Mouse (Mus musculus): ENCODE results near the gene Gm45837.

Gene Gm45837

GRCm38 (mm10) chr7:101501236-101501635 is 90.5 kb downstream of the Gm45837 start:
- DNase-seq (ENCODE audit: low spot score in 2 of 2): no peak

DNA sequence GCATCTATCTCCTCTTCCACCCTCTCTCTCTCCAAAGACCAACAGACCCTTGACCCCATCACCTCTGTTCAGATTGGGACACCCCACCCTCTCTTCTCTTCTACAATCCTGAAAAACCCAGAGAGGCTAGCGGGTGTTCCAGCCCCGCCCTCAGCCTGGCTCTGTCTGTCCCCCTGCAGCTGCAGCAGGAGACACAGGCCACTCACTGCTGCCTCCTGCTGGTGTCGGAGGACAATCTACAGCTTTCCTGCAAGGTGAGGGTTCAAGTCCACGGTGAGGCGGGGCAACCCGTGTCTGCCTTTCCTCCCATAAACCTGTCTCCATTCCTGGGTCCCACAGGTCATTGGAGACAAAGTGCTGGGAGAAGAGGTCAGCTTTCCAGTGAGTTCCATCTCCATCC is 91.0 kb downstream of the Gm45837 start:
- peak in 1 of 2 experiments; percentile 34 for DNase-seq (ENCODE audit: low spot score in 2 of 2)

DNA sequence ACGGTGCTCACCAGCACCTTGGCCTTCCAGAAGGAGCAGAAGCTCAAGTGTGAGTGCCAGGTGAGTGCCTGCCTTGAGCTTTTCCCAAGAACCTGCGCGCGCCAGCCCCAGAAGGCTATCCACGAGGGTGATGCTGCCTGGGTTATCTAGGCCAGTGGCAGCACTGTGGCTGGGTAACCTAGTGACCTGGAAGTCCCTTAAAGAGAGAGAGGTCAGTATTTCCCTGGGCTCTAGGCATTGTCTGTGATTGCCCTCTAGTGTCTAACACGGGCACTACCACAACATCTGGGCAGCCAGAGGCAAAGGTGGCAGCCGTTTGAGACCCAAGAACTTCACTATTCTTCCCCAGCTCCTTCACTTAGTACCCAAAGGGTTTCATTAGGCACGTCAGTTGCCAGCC is 92.7 kb downstream of the Gm45837 start:
- DNase-seq (ENCODE audit: low spot score in 2 of 2): peak; percentile 56 to 78

DNA sequence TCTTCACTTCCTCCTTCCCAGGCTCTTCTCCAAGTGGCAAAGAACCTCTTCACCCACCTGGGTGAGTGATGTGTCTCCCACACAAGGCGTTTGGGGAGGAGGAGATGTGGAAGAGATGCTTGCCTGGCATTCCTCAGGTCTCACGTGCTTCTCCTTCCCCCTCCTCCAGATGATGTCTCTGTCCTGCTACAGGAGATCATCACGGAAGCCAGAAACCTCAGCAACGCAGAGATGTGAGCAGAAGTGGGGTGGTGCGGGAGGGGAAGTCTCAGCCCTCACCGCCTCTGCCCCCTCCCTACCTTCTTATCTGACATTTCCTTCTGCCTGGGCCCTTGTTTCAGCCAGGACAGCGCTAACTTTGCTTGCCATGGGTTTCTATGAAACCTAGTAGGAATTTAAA is 93.1 kb downstream of the Gm45837 start:
- DNase-seq (ENCODE audit: low spot score in 2 of 2): no peak

DNA sequence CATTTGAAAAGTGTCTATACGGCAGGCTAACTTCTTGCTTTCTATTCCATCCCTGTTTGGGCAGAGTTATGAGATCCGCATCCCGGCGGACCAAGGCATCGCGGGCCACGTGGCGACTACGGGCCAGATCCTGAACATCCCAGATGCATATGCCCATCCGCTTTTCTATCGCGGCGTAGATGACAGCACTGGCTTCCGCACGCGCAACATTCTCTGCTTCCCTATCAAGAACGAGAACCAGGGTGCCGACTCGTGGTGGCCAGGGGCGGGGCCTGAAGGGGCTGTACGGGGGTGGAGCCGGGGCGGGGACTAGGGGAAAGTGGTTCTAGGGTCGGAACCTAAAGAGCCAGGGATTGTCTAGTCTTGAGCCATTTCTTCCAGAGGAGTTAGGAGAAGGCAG is 93.8 kb downstream of the Gm45837 start:
- DNase-seq (ENCODE audit: low spot score in 2 of 2): peak; percentile 44 to 71

- no peak for DNase-seq (ENCODE audit: low spot score in 2 of 2)
Measured at GRCm38 (mm10) chr7:101509212-101509611, 98.5 kb downstream of the Gm45837 start.

DNA sequence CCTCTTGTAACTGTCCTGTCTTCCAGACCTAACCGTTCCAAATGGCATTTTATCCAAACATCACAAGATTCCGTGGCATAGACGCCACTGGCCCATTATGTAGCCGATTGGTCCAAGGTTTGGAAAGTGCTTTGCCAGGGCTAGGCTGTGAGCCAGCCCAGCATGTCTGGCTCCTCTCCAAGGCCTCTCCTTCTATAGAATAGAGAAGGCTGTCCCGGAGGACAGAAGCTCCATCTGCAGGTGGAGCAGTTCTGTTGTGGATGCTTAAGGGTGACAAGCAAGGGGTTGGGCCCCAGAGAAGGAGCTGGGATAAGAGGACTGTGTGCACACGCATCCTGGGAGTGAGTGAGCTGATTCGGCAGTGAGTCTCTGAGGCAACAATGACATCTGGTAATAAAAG is 103.0 kb downstream of the Gm45837 start:
- no peak for DNase-seq (ENCODE audit: low spot score in 2 of 2)

- DNase-seq (ENCODE audit: low spot score in 2 of 2): no peak
Measured at GRCm38 (mm10) chr7:101514768-101515167, 104.1 kb downstream of the Gm45837 start.

DNA sequence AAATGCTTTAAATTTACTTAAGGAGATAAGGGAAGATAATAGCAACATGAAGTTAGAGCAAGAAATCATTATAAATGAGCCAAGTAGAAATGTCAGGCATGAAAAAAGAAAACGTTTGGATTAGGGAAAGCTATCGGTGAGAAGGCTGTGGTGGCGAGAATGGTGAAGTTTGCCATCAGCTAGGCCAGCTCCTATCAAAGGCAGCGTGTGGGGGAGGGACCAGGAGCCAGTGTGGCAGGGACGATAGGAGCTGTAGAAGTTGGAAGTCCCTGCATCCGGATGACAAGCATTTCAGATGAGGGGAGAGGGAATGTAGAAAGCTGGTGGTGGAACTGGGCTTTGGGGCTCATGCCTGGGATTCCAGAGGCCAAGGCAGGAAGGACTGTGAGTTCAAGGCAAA is 104.6 kb downstream of the Gm45837 start:
- DNase-seq (ENCODE audit: low spot score in 2 of 2): no peak

- no peak for DNase-seq (ENCODE audit: low spot score in 2 of 2)
Measured at GRCm38 (mm10) chr7:101516460-101516859, 105.8 kb downstream of the Gm45837 start.

- no peak for DNase-seq (ENCODE audit: low spot score in 2 of 2)
Measured at GRCm38 (mm10) chr7:101521696-101522095, 111.0 kb downstream of the Gm45837 start.

GRCm38 (mm10) chr7:101523205-101523604 is 112.5 kb downstream of the Gm45837 start:
- DNase-seq (ENCODE audit: low spot score in 2 of 2): no peak

DNA sequence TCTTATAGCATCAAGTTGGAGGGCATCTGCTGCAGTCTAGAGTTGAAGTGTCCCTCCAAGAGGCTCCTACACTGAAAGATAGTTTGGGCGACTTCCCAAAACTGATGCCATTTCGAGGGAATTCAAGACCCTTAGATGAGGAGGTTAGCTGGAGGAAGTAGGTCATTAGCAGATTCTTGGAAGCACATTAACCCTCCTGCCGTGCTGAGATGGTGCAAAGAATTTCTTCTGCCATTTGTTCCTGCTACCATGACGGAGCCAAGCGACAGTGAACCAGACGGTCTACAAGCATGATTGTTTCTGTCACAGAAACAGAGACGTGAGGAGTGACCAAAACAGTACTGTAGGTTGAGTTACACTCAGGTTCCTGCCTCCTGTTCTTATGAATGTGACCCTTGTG is 115.8 kb downstream of the Gm45837 start:
- no peak for DNase-seq (ENCODE audit: low spot score in 2 of 2)

GRCm38 (mm10) chr7:101534428-101534827 is 123.7 kb downstream of the Gm45837 start:
- DNase-seq (ENCODE audit: low spot score in 2 of 2): no peak

GRCm38 (mm10) chr7:101535102-101535501 is 124.4 kb downstream of the Gm45837 start:
- DNase-seq (ENCODE audit: low spot score in 2 of 2): no peak

DNA sequence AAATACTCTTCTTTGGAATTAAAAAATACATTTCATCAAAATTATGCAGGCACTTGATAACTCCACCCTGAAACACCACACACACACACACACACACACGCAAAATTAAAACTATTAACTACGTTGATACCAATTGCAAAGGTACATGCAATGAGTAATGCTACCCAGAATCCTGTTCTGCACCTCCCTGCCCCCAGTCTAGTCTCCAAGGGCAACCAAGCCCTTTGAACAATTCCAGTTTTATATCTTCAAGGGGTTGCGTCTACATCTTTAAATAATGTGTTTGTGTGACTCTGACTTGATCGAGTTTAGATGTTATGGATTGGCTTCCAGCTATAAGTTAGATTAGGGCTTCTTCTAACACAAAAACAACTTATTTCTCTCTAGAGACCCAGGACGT is 124.8 kb downstream of the Gm45837 start:
- DNase-seq (ENCODE audit: low spot score in 2 of 2): no peak

DNA sequence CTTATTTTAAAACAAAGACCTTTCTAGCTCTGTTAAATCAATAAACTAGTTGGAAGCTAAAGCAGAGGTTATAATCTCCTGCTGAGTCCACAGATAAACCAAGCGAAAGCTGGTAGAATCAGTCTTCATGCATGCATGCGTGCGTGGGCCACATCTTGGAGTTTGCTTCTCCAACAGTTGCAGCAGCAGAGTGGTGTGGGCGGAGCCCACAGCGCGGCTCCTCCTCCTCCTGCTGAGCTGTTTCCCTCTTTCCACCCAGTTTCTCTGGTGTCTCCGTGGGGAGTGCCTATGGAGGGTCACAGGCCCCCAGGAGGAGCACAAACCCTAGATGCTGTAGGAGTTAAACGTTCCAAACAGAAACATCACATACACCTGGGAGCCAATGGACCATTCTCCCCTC is 126.9 kb downstream of the Gm45837 start:
- DNase-seq (ENCODE audit: low spot score in 2 of 2): no peak

GRCm38 (mm10) chr7:101538141-101538933 is 127.7 kb downstream of the Gm45837 start:
- DNase-seq (ENCODE audit: low spot score in 2 of 2): no peak

GRCm38 (mm10) chr7:101539774-101540173 is 129.1 kb downstream of the Gm45837 start:
- DNase-seq (ENCODE audit: low spot score in 2 of 2): no peak

DNA sequence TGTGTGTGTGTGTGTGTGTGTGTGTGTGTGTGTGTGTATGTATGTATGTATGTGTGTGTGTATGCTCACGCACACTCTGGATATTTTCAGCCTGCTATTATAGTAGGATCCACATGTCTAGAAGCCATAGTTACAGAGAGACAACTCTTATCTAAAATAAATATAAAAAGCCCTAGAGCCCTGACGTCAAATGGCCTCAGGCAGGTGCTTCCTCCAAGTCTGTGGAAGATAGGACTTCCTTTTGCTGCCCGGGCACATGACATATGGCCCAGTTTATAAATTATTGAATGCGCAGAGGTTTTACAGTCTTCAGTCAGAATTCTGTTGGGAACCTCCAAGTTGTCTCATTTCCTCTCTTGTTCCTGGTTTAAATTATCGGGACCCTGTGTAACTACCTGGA is 130.0 kb downstream of the Gm45837 start:
- no peak for DNase-seq (ENCODE audit: low spot score in 2 of 2)

DNA sequence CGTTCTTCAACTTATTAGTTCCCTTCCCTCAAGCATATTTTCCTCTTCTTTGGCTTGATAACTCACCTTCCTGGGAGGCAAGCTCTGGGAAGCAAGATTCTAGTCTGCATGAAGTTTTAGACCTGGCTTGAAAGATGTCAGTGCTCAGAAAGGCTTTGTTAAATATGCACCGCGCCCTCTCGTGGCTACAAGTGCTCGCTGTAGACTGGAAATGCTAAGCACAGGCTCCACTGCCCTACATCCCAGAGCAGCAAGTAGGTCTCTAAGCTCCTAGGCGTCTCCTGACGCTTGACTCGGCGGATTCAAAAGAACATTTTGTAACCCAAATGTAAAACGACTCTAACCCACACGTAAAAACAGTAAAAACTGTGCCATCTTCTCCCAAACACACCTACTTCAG is 130.4 kb downstream of the Gm45837 start:
- DNase-seq (ENCODE audit: low spot score in 2 of 2): peak; percentile 41 to 76

DNA sequence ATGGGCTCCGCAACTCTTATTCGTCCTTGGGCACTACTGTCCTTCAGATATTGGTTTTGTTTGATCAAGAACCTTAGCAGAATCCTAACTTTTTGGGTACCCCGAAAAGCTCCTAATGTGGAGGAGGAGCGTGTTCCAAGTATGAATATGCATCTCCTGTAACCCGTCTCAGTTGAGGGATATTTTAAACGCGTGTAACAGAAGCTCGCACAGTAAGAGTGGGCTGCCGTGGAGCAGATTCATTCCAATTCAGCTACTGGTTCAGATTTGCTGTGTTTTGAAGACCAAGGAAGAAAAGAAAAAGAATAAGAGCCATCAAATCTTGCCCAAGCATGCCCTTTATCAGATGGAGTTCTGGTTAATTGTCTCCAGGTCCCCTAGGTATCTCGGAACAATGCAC is 131.0 kb downstream of the Gm45837 start:
- DNase-seq (ENCODE audit: low spot score in 2 of 2): no peak

GRCm38 (mm10) chr7:101547651-101548050 is 137.0 kb downstream of the Gm45837 start:
- no peak for DNase-seq (ENCODE audit: low spot score in 2 of 2)

- no peak for DNase-seq (ENCODE audit: low spot score in 2 of 2)
Measured at GRCm38 (mm10) chr7:101549266-101549665, 138.6 kb downstream of the Gm45837 start.
